Mouse (Mus musculus): ENCODE results near the gene Sipa1l3. TPM values are rescaled to one million over a fixed set of nuclear protein-coding genes. Genes with fewer than 3 reads are reported as not detected.

The Sipa1l3 gene
- polyA plus RNA-seq (2012; rRNA removed) = 135 and 161 TPM in 2 replicates

DNA sequence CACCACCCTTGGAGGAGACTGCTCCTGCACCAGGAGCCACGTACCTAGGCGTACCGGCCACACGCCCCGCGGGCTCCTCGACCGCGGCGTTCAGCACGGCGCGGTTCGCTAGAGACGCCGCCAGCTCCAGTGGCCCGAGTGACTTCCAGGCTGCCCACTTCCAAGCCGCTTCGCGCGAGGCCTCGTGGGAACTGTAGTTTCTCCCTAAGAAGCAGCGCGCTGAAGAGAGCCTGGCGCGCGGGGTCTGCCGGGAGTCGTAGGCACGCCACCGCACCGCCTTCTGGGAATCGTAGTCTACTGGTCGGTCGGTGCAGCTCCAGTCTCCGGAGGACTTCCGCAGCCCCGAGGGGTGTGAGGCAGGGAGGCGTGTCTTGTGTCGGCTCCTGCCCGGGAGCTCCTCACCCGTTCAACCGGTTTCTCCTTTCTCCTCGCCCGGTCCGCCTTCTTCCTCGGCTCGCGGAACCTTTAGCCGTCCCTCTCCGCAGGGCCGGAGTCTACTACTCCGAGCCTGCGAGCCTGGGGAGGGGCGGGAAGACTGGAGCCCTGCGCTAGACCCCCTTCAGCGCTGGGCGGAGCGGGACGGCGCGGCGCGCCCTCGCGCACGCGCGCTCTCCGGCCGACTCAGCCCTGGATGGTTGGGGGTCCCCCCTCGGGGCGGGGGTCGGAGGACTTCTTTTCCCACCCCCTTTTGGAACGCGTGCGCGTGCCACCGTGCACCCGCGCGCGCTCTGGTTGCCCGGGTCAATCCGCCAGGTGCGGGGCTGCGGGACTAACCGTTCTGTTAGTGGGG lies at the start of gene Sipa1l3:
Gene Sipa1l3 (minus strand): TSS at position 221 of the 790 bp plus-strand sequence.

DNA sequence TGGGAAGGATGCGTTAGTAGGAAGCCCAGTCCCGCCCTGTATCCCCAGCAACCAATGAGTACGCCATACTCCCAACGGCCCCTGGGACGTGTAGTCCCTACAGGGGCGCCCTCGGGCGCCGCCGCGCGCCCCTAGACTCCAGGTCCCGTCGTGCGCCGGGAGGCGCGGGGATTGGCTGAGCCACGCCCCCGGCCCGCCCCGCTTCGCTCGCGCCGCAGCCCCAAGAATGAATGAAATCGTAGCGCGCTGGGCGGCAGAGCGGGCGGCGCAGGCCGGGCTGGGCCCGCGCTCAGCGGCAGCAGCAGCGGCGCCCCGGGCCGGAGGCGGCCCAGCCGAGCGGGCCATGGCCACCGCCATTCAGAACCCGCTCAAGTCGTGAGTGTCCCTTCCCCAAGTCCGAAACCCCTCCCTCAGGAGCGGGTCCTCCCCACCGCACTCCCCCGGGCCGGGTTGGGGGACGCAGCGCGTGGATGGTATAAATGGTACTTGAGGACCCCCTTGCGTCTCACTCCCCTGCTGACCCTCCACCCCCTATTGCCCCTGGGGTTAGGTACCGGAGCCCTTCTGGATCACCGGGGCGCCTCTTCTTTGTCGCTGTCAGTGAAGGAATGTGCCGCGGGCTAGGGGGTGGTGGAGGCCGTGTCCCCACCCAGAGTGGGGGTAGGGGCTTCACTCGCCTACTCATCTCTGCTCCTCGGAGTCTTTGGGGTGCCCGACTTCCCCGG lies 214.5 kb downstream of the Sipa1l3 start, which contains the start of gene Dpf1:
Gene Dpf1 (plus strand): TSS at position 214 of the 725 bp plus-strand sequence.

DNA sequence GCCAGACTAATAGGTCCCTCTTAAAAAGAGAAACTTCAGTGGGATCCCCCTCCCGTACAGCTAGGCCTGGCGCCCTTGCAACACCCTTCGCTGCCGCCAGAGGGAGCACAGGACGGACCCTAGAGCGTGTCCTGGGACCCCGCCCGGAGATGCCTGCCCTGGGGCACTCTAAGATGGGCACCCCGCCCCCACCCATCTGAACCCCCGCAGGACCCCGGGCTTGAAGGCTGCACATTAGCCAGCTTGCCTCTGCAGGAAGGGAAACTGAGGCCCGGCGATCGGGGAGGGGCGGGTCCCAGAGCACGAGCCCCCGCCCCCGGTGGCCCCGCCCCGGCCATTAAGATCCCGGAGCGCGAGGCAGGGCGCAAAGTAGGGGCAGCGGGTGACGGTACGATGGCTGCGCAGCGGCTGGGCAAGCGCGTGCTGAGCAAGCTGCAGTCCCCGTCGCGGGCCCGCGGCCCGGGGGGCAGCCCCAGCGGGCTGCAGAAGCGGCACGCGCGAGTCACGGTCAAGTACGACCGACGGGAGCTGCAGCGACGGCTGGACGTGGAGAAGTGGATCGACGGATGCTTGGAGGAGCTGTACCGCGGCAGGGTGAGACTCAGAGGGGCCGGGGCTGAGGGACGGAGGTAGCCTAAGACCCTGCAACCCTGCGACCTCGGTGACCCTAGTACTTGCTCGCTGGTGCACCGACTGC lies 229.4 kb downstream of the Sipa1l3 start, which contains the start of gene Ppp1r14a:
Gene Ppp1r14a (plus strand): TSS at position 367 of the 697 bp plus-strand sequence.

DNA sequence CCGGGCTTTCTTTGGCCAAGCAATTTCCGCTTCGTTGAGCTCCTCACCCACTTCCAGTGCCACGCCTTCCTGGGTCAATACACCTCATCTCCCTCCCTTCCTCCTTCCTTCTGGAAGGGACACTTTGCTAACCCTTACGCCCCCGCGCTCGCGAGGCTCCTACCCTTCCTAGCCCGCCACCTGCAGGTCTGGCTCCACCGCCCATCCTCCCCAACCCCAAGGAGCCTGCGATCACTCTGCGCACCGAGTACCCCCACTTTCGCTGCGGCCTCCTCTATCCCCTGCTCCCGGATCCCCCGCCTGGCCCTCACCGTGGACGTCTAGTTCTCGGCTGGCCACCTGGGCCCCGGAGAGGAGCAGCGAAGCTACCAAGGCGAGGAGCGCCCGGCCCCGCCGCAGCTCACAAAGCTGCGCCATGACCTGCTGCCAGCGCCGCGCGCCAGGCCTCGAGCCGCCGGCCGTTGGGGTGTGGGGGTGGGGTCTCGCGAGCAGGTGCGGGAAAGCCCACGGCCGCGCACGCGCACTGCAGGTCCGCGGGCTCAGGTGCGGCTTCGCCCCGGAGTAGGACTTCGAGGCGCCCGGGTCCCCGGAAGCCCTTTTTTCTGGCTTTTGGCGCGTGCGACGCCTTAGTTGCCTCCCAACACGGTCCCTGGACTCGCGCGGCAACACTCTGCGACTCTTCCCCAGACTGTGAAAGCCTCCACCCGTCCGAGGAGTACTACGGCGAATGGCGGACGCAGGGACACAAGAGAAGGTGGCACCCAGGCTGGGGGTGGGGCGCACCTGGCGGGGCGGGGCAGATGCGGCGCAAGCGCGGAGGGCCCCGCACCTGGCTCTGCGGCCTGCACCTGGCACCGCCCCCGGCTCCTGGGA lies 237.0 kb downstream of the Sipa1l3 start, which contains the start of gene Spint2:
Gene Spint2 (minus strand): TSS at position 712 of the 873 bp plus-strand sequence.

Other genes with a start within 250 kb of the Sipa1l3 start
- 1,983 and 2,067 TPM in 2 replicates for gene Spint2, start 236.7 kb downstream of the Sipa1l3 start, polyA plus RNA-seq (2012; rRNA removed)
- gene Ppp1r14a, start 229.3 kb downstream of the Sipa1l3 start, polyA plus RNA-seq (2012; rRNA removed) = 157 and 212 TPM in 2 replicates
- gene Dpf1, start 214.7 kb downstream of the Sipa1l3 start, polyA plus RNA-seq (2012; rRNA removed) = 0.69 and 1.6 TPM in 2 replicates
- gene Catsperg2, start 208.4 kb upstream of the Sipa1l3 start, polyA plus RNA-seq (2012; rRNA removed) = 0.08 TPM in 1 of 2 replicates, not detected in the other
- gene Zfp84, start 249.9 kb upstream of the Sipa1l3 start, polyA plus RNA-seq (2012; rRNA removed) = 2.6 and 3.2 TPM in 2 replicates

Measured in colon, adult 2 months (tissue).